Comparison of ENCODE assay signal across 8 mouse cellular contexts in genomic region chr13:99344599-99345575, GRCm38 (mm10). TPM values are rescaled to one million over a fixed set of nuclear protein-coding genes. Genes with fewer than 3 reads are reported as not detected.
A peak's percentile ranks its signal among the peaks of the same experiment; 100 is the strongest.
DNase-seq lines count a peak whose midpoint lies in the region; ATAC-seq lines count a peak whose summit lies in the region.

TSS of gene Ptcd2 (minus strand) at chr13:99344705.
TSS of gene Mrps27 (plus strand) at chr13:99344786.

- intact Hi-C loops in gastrocnemius, postnatal 14 days (cut with DNase I; ENCODE audit: low total_unique reads), result no loop called here
- intact Hi-C loops in left cerebral cortex, postnatal 10 days (cut with DNase I), result no loop called here

- peak; percentile 98 to 99 for DNase-seq in adrenal gland, adult (ENCODE audit: inconsistent age in 2 of 2, low spot score in 1 of 2)
- DNase-seq in embryo, embryonic 10.5 days (ENCODE audit: low spot score), result peak; percentile 97
- peak; percentile 98 for DNase-seq in gastrocnemius, postnatal 14 days
- peak; percentile 96 to 98 for DNase-seq in left cerebral cortex, postnatal 10 days (ENCODE audit: extremely low spot score in 1 of 2, low spot score in 2 of 2)
- DNase-seq in right cerebral cortex, postnatal 25 days, result peak; percentile 97
- DNase-seq in urinary bladder, postnatal 4 days (ENCODE audit: low spot score in 2 of 2), result peak; percentile 95 to 96

- peak; percentile 98 for ATAC-seq in inflammation-experienced regulatory T-cells, adult 6 months
- ATAC-seq in megakaryocyte-erythroid progenitor cell, adult 5-6 weeks (replicated peaks; ENCODE audit: low FRiP score, low TSS enrichment, poor library complexity, severe bottlenecking), result peak; percentile 99

RNA-seq across cellular contexts. Expression of gene Ptcd2, which starts in this region (rescaled TPM):
- total RNA-seq in gastrocnemius, postnatal 14 days (2021), result 10 to 100 TPM; 22.8 to 25.0 TPM
- polyA plus RNA-seq in inflammation-experienced regulatory T-cells, adult 6 months (2017; shearing (Covaris generic)), result 10 to 100 TPM; 52.3 to 62.0 (median 56.7) TPM
- total RNA-seq in left cerebral cortex, postnatal 10 days (2021), result 10 to 100 TPM; 34.8 to 35.8 TPM
- 52.6 and 57.6 TPM in 2 replicates for total RNA-seq in megakaryocyte-erythroid progenitor cell, adult 5-6 weeks (2014; fragmentation: Nextera tagmentation)
- total RNA-seq in megakaryocyte-erythroid progenitor cell, adult 5-6 weeks (2017), result 60.9 and 74.7 TPM in 2 replicates

RNA-seq across cellular contexts. Expression of gene Mrps27, which starts in this region (rescaled TPM):
- total RNA-seq in gastrocnemius, postnatal 14 days (2021), result 10 to 100 TPM; 26.4 to 29.3 TPM
- polyA plus RNA-seq in inflammation-experienced regulatory T-cells, adult 6 months (2017; shearing (Covaris generic)), result 10 to 100 TPM; 18.6 to 40.0 (median 25.5) TPM
- 10 to 100 TPM; 27.5 to 29.6 TPM for total RNA-seq in left cerebral cortex, postnatal 10 days (2021)
- total RNA-seq in megakaryocyte-erythroid progenitor cell, adult 5-6 weeks (2014; fragmentation: Nextera tagmentation), result 33.3 and 42.7 TPM in 2 replicates
- total RNA-seq in megakaryocyte-erythroid progenitor cell, adult 5-6 weeks (2017), result 24.8 and 30.4 TPM in 2 replicates

Comparison
In these comparisons a context has a peak if more than half of its experiments do, and no peak if none do; other contexts are left out.
1. Peak in every context shown above with its lines: DNase-seq and ATAC-seq.